Mouse (Mus musculus): ENCODE measurements around the gene Fbxo8. TPM values are rescaled to one million over a fixed set of nuclear protein-coding genes. Genes with fewer than 3 reads are reported as not detected.

The Fbxo8 gene
- total RNA-seq (2023): 52.3 TPM

GRCm38 (mm10) chr8:56550558-56551360, at the start of gene Fbxo8, which contains the start of gene Cep44:
Gene Fbxo8 (plus strand): TSS chr8:56551090.
Gene Cep44 (minus strand): TSS chr8:56551047.

Other genes starting within 250 kb of the Fbxo8 start
- 33.6 TPM for gene Cep44, start within 50 bp of the Fbxo8 start, total RNA-seq (2023)